Mouse (Mus musculus) heart, postnatal 0 days (tissue): ENCODE data around the gene Wdr34.

ENCODE experiments used
- CTCF ChIP-seq: IDR thresholded peaks from 2 replicates; pipeline ENCODE4 v1.5.1; 2016; ENCODE audit warnings: antibody characterized with exemption, control low read depth, low read depth
- EP300 ChIP-seq: IDR thresholded peaks from 2 replicates; pipeline ENCODE4 v1.6.1; 2016; ENCODE audit warnings: antibody characterized with exemption, low read depth

- TF ChIP-seq CTCF (no peak), EP300 (no peak)
Measured at GRCm38 (mm10) chr2:30061215-30062166, 12.8 kb upstream of the Wdr34 start.
